Mouse (Mus musculus) heart, adult 11 months (tissue): ENCODE measurements around the gene Cdkn3.
"Not testable (repeated sequence)": the region's sequence is repeated elsewhere in the genome, so short reads cannot be mapped to it uniquely, and the experiment has no call there.

Source experiments
- DNase-seq: peaks from one replicate; pipeline ENCODE4 v3.0.0; 2022

Cdkn3 gene

DNA sequence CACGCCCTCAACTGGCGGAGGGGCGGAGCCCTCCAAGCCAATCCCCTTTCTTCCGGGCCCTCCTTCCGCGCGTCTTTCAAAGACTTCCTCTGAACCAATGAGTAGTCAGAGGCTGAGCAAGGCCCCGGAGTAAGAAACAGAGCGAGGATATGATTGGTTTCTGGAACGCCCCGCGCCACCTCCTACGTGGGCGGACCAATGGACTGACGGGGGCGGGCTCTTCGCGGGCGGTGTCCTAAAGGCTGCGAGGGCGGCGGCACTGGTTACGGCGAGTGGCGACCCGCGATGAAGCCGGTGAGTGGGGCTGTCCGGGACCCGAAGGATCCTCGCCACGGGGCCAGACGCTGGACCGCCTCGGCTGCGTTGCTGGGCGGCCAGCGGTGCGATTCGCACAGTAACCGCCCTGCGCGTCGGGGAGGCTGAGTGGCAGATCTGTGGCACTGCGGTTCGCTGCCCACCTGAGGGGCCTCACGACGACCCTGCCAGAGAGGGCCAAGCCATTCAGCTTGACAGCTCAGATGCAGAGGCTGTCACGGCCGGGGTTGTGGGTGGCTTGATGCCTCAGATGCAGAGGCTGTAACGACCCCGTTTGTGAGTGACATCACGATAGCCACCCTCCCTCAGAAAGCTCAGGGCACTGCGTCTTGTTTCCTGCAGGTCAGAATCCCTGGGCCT lies at the start of gene Cdkn3:
Gene Cdkn3, plus strand, starts transcription at position 187 of the 675 bp plus-strand sequence.
- DNase-seq, result peak; percentile 100

DNA sequence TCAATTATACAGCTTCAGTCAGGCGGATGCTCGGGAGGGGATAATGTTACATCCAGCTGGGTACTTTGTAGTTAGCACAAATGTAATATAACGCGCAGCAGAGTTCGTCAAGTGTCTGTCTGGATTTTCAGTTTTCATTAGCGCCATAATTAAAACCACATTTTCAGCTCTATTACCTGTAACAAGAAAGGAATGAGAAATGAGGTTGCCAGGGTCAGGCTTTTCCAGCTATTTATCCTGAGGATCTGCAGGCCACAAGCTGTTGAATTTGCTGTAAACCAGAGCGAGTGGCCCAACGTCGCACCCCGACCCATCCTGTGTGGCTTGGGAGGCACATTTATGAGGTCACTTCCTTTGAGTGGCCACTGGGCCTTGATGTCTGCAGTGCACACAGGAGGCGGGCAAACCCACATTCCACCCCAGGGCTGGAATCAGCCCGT lies 41.8 kb upstream of the Cdkn3 start:
- DNase-seq, result no peak

GRCm38 (mm10) chr14:46722031-46722430 lies 38.3 kb upstream of the Cdkn3 start:
- peak; percentile 91 for DNase-seq

GRCm38 (mm10) chr14:46723828-46724227 lies 36.5 kb upstream of the Cdkn3 start:
- DNase-seq, result peak; percentile 75

- DNase-seq, result peak; percentile 86
Measured at GRCm38 (mm10) chr14:46724941-46725340, 35.4 kb upstream of the Cdkn3 start.

DNA sequence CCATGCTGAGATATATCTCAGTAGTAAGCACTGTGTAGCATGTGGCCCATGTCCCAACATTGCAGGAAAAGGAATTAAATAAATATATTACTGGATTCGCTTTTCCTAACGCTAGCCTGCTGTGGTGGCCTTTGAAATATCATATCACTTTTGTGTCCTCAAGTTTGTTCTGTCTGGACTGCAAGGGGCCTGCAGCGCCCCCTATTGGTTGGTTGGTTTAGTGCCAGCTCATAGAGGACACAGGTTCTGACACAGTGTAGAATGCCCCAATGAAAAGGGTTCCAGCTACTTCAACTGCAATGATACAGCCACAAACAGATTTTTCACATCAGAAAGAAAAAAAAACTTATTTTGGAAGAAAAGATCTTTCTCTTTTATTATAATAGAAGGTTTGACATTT lies 34.6 kb upstream of the Cdkn3 start:
- DNase-seq, result peak; percentile 74

DNA sequence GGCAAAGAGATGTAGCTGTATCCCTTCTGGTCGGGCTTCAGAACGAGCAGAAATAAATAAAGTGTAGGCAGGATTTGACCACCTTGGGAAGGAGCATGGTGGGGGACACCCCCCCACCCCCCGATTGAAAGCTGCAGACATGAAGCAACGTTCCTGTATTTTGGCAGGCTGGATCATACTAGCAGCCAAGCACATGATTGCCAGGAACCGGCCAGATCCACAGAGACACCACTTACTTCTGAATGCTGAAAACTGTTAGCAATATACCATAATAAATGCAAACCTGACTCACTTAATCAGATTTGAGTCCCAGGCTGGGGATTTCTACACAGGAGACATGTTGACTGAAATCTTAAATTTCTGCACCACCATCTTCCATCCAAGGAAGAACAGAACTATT lies 26.1 kb upstream of the Cdkn3 start:
- peak; percentile 88 for DNase-seq

- DNase-seq, result peak; percentile 94
Measured at GRCm38 (mm10) chr14:46734761-46735455, 25.4 kb upstream of the Cdkn3 start.

- peak; percentile 65 for DNase-seq
Measured at GRCm38 (mm10) chr14:46736366-46736765, 24.0 kb upstream of the Cdkn3 start.

GRCm38 (mm10) chr14:46737346-46737745 lies 23.0 kb upstream of the Cdkn3 start:
- DNase-seq, result not testable (repeated sequence)

DNA sequence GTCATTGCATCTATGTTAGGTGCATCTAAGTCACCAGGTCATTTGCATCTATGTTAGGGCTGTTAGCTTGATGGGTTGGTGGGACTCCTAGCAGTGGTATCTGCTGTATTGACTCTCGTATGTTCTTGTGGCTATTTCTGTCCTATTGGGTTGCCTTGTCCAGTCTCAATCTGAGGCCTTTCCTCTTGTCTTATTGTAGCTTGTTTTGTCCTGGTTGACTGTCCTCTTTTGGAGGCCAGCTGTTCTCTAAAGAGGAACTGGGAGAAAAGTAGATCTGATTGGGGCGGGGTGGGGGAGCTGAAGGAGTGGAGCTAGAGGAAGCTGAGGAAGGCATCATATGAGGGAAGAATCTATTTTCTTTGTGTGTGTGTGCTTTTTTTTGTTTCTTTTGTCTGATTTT lies 17.7 kb upstream of the Cdkn3 start:
- DNase-seq, result peak; percentile 90

DNA sequence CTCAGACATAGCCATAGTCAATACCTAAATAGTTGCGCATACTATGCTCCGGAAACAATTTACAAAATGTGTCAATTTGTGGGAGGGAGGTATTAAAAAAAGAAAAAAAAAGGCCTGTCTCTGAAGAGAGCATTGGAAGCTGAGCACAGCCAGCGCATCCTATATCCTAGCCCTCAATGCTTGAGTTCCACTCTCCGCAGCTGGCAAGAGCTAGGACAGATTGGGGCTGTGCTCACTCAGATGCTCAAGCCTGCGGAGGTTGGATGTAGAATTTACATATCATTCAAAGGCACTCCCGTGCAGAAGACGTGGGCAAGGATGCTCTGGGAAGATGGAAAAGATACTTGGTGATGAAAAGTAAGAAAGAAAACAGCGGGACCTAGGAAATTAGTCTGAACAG lies 14.9 kb upstream of the Cdkn3 start:
- no peak for DNase-seq

- peak; percentile 90 for DNase-seq
Measured at GRCm38 (mm10) chr14:46754371-46754770, 6.0 kb upstream of the Cdkn3 start.

DNA sequence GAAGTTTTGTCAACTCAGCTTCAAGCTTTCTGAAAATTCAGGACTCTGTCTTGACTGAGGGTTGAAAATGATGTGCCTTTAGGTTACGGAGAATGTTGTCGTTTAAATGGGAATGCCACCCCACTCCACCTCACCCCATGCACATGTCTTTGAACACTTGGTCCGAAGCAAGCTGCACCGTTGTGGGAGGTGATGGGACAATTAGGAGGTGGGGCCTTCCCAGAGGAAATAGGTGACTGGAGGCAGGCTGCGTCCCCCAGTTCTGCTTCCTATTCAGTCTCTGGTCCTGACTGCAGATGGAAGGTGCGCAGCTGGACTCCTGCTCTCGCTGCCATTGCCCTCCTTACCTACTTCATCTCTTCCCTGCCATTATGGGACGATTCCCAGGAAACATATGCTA lies 4.5 kb upstream of the Cdkn3 start:
- peak; percentile 64 for DNase-seq

GRCm38 (mm10) chr14:46757736-46758135 lies 2.6 kb upstream of the Cdkn3 start:
- peak; percentile 86 for DNase-seq

DNA sequence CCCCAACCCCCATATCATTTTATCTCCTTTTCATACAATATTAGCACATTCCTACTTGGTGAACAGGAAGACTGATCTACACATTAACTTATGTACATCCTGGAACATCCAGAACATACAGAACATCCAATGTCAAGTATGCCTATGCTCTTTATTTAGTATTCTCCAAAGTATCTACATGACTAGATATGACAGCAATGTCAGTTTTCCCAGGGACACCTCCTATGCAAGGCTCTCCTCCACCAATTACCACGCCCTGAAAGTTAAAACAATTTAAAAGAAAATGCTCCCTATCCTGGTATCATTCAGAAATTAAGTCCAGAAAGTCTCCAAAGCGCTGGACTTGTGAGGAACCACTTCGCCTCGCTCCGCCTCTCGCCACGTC lies 379 bp upstream of the Cdkn3 start:
- DNase-seq, result no peak

- DNase-seq, result peak; percentile 83
Measured at GRCm38 (mm10) chr14:46761186-46761585, 845 bp downstream of the Cdkn3 start.

GRCm38 (mm10) chr14:46767116-46767515 lies 6.8 kb downstream of the Cdkn3 start:
- no peak for DNase-seq

- peak; percentile 46 for DNase-seq
Measured at GRCm38 (mm10) chr14:46770036-46770435, 9.7 kb downstream of the Cdkn3 start.

GRCm38 (mm10) chr14:46778756-46779155 lies 18.4 kb downstream of the Cdkn3 start:
- peak; percentile 73 for DNase-seq

- DNase-seq, result peak; percentile 87
Measured at GRCm38 (mm10) chr14:46779217-46779616, 18.9 kb downstream of the Cdkn3 start.

GRCm38 (mm10) chr14:46781086-46781485 lies 20.7 kb downstream of the Cdkn3 start:
- DNase-seq, result peak; percentile 66

- DNase-seq, result peak; percentile 24
Measured at GRCm38 (mm10) chr14:46782187-46782828, 22.0 kb downstream of the Cdkn3 start.
